Mouse (Mus musculus) bone marrow macrophage, adult 2 months (primary cell): Measurements from ENCODE around the gene Masp1. TPM values are rescaled to one million over a fixed set of nuclear protein-coding genes. Genes with fewer than 3 reads are reported as not detected.

Experiments used
- H3K27ac ChIP-seq: 2 replicates; pipeline ENCODE4 v1.5.1; 2012; ENCODE audit warnings: low read depth, low read length; ENCODE audit not compliant: insufficient read depth
- H3K4me1 ChIP-seq: 2 replicates; pipeline ENCODE4 v1.6.1; 2012; ENCODE audit warnings: low read length; ENCODE audit not compliant: control insufficient read depth, insufficient read depth
- H3K4me3 ChIP-seq: 2 replicates; pipeline ENCODE4 v1.5.1; 2012; ENCODE audit warnings: mild to moderate bottlenecking, low read length, moderate library complexity; ENCODE audit not compliant: insufficient read depth
- CTCF ChIP-seq: IDR thresholded peaks from 2 replicates; pipeline ENCODE4 v1.5.1; 2012; ENCODE audit warnings: low read depth, mild to moderate bottlenecking, low read length, moderate library complexity
- POLR2A ChIP-seq: IDR thresholded peaks from 2 replicates; pipeline ENCODE4 v1.6.1; 2012; ENCODE audit warnings: mild to moderate bottlenecking, low read depth, low read length, borderline replicate concordance
- polyA plus RNA-seq: library from polyadenylated mRNA; stranded (reverse); fragments of >200 nt; gene quantifications from 2 replicates; pipeline ENCODE4 v1.2.4, GENCODE M21; 2012; ENCODE audit not compliant: missing spikeins, insufficient read depth, insufficient read length

Masp1 gene
- polyA plus RNA-seq, 1 experiment = 0.48 TPM

GRCm38 (mm10) chr16:23541046-23541445, 20.4 kb upstream of the Masp1 start:
- H3K4me1 ChIP-seq = 0 out of 2 replicates have a peak, but pooled peaks cover 2% of the 10 kb centered on the region
- H3K27ac ChIP-seq = no peak overlapping the region
- H3K4me3 ChIP-seq = no peak overlapping the region
- TF ChIP-seq CTCF (no peak), POLR2A (no peak)

- TF ChIP-seq POLR2A = no peak
- TF ChIP-seq CTCF = no peak
- no peak overlapping the region for H3K27ac ChIP-seq
- H3K4me1 ChIP-seq = no peaks in the 10 kb centered on the region
- no peak overlapping the region for H3K4me3 ChIP-seq
These were observed 13.1 kb upstream of the Masp1 start for GRCm38 (mm10) chr16:23533707-23534106.

GRCm38 (mm10) chr16:23529186-23529585, 8.6 kb upstream of the Masp1 start:
- Histone ChIP-seq H3K27ac (no peak overlapping the region), H3K4me1 (no peaks in the 10 kb centered on the region), H3K4me3 (no peak overlapping the region)
- TF ChIP-seq POLR2A (no peak), CTCF (no peak)

- peaks cover 13% of the 10 kb centered on the region for H3K4me1 ChIP-seq
- no peak overlapping the region for H3K4me3 ChIP-seq
- TF ChIP-seq CTCF (no peak), POLR2A (no peak)
- no peak overlapping the region for H3K27ac ChIP-seq
These were observed 1.5 kb upstream of the Masp1 start for GRCm38 (mm10) chr16:23522081-23522480.

GRCm38 (mm10) chr16:23521092-23521491, 477 bp upstream of the Masp1 start:
- no peak for TF ChIP-seq POLR2A
- TF ChIP-seq CTCF = no peak
- no peak overlapping the region for H3K27ac ChIP-seq
- no peak overlapping the region for H3K4me3 ChIP-seq
- H3K4me1 ChIP-seq = peaks cover 13% of the 10 kb centered on the region

- H3K4me1 ChIP-seq = peaks cover 13% of the 10 kb centered on the region
- TF ChIP-seq POLR2A = no peak
- no peak for TF ChIP-seq CTCF
- H3K27ac ChIP-seq = no peak overlapping the region
- H3K4me3 ChIP-seq = no peak overlapping the region
These were observed 844 bp downstream of the Masp1 start for GRCm38 (mm10) chr16:23519771-23520170.

GRCm38 (mm10) chr16:23518567-23519369, 1.8 kb downstream of the Masp1 start:
- Histone ChIP-seq H3K4me3 (no peak overlapping the region), H3K27ac (no peak overlapping the region), H3K4me1 (peaks cover 13% of the 10 kb centered on the region)
- TF ChIP-seq CTCF = no peak
- TF ChIP-seq POLR2A = no peak

- TF ChIP-seq CTCF (no peak), POLR2A (no peak)
- Histone ChIP-seq H3K4me1 (peaks cover 13% of the 10 kb centered on the region), H3K27ac (no peak overlapping the region), H3K4me3 (no peak overlapping the region)
These were observed 2.7 kb downstream of the Masp1 start for GRCm38 (mm10) chr16:23517754-23518566.

- no peak overlapping the region for H3K27ac ChIP-seq
- no peak overlapping the region for H3K4me3 ChIP-seq
- H3K4me1 ChIP-seq = peaks cover 13% of the 10 kb centered on the region
- no peak for TF ChIP-seq POLR2A
- no peak for TF ChIP-seq CTCF
These were observed 3.4 kb downstream of the Masp1 start for GRCm38 (mm10) chr16:23517230-23517629.

- Histone ChIP-seq H3K4me1 (peaks cover 13% of the 10 kb centered on the region), H3K4me3 (no peak overlapping the region), H3K27ac (no peak overlapping the region)
- TF ChIP-seq CTCF = no peak
- no peak for TF ChIP-seq POLR2A
These were observed 4.0 kb downstream of the Masp1 start for GRCm38 (mm10) chr16:23516606-23517005.
